Mouse (Mus musculus): ENCODE measurements around the gene Crocc2. TPM values are rescaled to one million over a fixed set of nuclear protein-coding genes. Genes with fewer than 3 reads are reported as not detected.

Gene Crocc2
- total RNA-seq, 1 experiment = 3.1 TPM

DNA sequence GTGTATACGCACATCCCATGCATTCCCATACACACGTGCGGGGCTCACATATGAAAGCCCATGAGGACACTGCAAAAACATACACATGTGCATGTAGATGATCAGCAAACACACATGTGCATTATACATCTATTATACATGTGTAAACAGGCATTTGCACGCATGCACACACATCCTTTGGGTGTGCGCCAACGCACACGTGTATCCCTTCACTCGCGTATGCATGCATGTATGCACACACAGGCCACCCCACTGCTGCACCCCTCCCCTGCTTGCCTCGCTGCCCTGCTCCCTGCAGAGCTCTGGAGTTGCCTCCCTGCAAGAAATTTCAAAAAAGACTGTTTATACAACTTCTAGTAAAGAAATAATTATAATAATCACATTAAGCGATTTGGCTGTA is 42.5 kb downstream of the Crocc2 start:
- H3K36me3 ChIP-seq (ENCODE audit: control insufficient read depth, insufficient read depth, low read length, poor library complexity, severe bottlenecking) = no peaks in the 10 kb centered on the region
- H3K4me1 ChIP-seq (ENCODE audit: control insufficient read depth in 2 of 2, insufficient read depth in 2 of 2, low read length in 2 of 2, poor library complexity in 1 of 2) = peaks cover 4 to 44% of the 10 kb centered on the region in 2 experiments; a peak in 3 of 4 replicates
- H3K27ac ChIP-seq (ENCODE audit: insufficient read depth, low read depth, low read length, poor library complexity, severe bottlenecking) = no peak overlapping the region
- H3K9me3 ChIP-seq (ENCODE audit: control insufficient read depth, insufficient read depth, low read depth, low read length) = no peaks in the 10 kb centered on the region
- H3K4me3 ChIP-seq (ENCODE audit: insufficient read depth in 1 of 2, low read depth in 1 of 2, low read length in 2 of 2, poor library complexity in 1 of 2, severe bottlenecking in 1 of 2) = no peak overlapping the region
- DNase-seq (ENCODE audit: low read depth, low spot score) = no peak
- in situ Hi-C loops (cut with MboI; ENCODE audit: low sequenced_read_pairs in 2 of 2, unreplicated experiment in 2 of 2) = no loop called here
- H3K9ac ChIP-seq (ENCODE audit: insufficient read depth, low read depth, low read length, poor library complexity, severe bottlenecking) = no peak overlapping the region
- TF ChIP-seq HCFC1 (IDR thresholded peaks at IDR 0.05; ENCODE audit: borderline replicate concordance, insufficient read depth, low read length) (no peak), ZC3H11A (IDR thresholded peaks at IDR 0.05; ENCODE audit: borderline replicate concordance, low read depth, low read length) (no peak), ZNF384 (IDR thresholded peaks at IDR 0.05; ENCODE audit: low read depth, low read length) (no peak), CHD2 (IDR thresholded peaks at IDR 0.05; ENCODE audit: low read depth, low read length) (no peak), MAFK (IDR thresholded peaks at IDR 0.05; ENCODE audit: insufficient read depth, low read depth, low read length) (no peak)

DNA sequence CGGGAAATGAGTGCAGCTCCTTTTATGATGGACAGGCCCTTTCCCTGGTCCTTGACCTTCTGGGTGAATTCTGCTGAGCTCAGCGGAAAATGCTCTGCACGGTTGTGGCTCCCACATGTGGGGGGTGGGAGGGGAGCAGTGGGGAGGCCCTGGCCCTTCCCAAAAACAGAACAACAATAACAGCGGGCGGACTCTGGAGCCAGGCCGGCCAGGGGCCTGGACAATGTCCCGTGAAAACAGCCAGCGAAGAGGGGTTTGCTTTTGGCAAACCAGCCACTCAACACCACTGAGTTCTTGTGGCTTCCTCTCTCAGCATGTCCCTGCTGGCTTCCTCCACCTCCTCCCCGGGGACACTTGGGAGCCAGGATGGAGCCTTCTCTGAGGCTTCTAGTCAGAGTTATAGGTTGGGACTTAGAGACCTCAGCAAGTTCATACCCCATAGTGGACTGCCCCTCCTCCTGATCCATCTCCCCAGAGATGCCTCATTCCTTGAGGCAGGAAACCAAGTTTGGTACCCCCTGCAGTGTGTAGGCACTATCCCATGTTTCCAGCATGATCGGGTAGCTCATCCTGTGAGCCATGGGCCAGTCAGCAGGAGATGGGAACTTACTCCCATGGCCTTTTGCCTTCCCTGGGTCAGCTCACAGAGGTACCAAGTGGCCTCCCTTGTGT is 43.2 kb downstream of the Crocc2 start:
- DNase-seq (ENCODE audit: low read depth, low spot score) = no peak
- no peaks in the 10 kb centered on the region for H3K9me3 ChIP-seq (ENCODE audit: control insufficient read depth, insufficient read depth, low read depth, low read length)
- no peak overlapping the region for H3K4me3 ChIP-seq (ENCODE audit: insufficient read depth in 1 of 2, low read depth in 1 of 2, low read length in 2 of 2, poor library complexity in 1 of 2, severe bottlenecking in 1 of 2)
- no peak overlapping the region for H3K27ac ChIP-seq (ENCODE audit: insufficient read depth, low read depth, low read length, poor library complexity, severe bottlenecking)
- in situ Hi-C loops (cut with MboI; ENCODE audit: low sequenced_read_pairs in 2 of 2, unreplicated experiment in 2 of 2) = no loop called here
- peaks cover 4 to 41% of the 10 kb centered on the region in 2 experiments; a peak in 3 of 4 replicates for H3K4me1 ChIP-seq (ENCODE audit: control insufficient read depth in 2 of 2, insufficient read depth in 2 of 2, low read length in 2 of 2, poor library complexity in 1 of 2)
- no peaks in the 10 kb centered on the region for H3K36me3 ChIP-seq (ENCODE audit: control insufficient read depth, insufficient read depth, low read length, poor library complexity, severe bottlenecking)
- TF ChIP-seq HCFC1 (IDR thresholded peaks at IDR 0.05; ENCODE audit: borderline replicate concordance, insufficient read depth, low read length) (no peak), MAFK (IDR thresholded peaks at IDR 0.05; ENCODE audit: insufficient read depth, low read depth, low read length) (peak; percentile 95)
- no peak overlapping the region for H3K9ac ChIP-seq (ENCODE audit: insufficient read depth, low read depth, low read length, poor library complexity, severe bottlenecking)

DNA sequence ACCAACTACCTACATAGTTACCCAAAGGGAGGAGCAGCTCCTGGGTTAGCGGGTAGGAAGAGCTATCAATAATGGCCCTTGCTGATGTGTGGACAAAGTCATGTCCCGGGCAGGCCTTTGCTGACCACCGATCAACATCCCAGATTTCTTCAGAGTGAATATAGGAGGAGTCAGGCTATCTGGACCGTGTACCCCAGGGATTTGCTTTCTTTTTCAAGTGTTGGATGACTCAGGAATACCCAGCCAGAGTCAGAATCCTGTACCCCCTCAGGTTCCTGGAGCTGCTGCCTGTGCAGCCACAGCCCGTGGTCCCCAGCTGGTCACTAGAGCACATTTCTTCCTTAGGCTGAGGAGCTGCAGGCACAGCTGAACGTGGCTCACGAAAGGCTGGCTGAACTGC is 43.9 kb downstream of the Crocc2 start:
- Histone ChIP-seq H3K36me3 (ENCODE audit: control insufficient read depth, insufficient read depth, low read length, poor library complexity, severe bottlenecking) (no peaks in the 10 kb centered on the region), H3K27ac (ENCODE audit: insufficient read depth, low read depth, low read length, poor library complexity, severe bottlenecking) (no peak overlapping the region), H3K9ac (ENCODE audit: insufficient read depth, low read depth, low read length, poor library complexity, severe bottlenecking) (no peak overlapping the region), H3K4me3 (ENCODE audit: insufficient read depth in 1 of 2, low read depth in 1 of 2, low read length in 2 of 2, poor library complexity in 1 of 2, severe bottlenecking in 1 of 2) (no peak overlapping the region), H3K9me3 (ENCODE audit: control insufficient read depth, insufficient read depth, low read depth, low read length) (no peaks in the 10 kb centered on the region), H3K4me1 (ENCODE audit: control insufficient read depth in 2 of 2, insufficient read depth in 2 of 2, low read length in 2 of 2, poor library complexity in 1 of 2) (peaks cover 5 to 48% of the 10 kb centered on the region in 2 experiments)
- TF ChIP-seq ZNF384 (IDR thresholded peaks at IDR 0.05; ENCODE audit: low read depth, low read length) (no peak), HCFC1 (IDR thresholded peaks at IDR 0.05; ENCODE audit: borderline replicate concordance, insufficient read depth, low read length) (no peak), CHD2 (IDR thresholded peaks at IDR 0.05; ENCODE audit: low read depth, low read length) (no peak), MAFK (IDR thresholded peaks at IDR 0.05; ENCODE audit: insufficient read depth, low read depth, low read length) (no peak), ZC3H11A (IDR thresholded peaks at IDR 0.05; ENCODE audit: borderline replicate concordance, low read depth, low read length) (no peak)
- no peak for DNase-seq (ENCODE audit: low read depth, low spot score)
- in situ Hi-C loops (cut with MboI; ENCODE audit: low sequenced_read_pairs in 2 of 2, unreplicated experiment in 2 of 2) = no loop called here

DNA sequence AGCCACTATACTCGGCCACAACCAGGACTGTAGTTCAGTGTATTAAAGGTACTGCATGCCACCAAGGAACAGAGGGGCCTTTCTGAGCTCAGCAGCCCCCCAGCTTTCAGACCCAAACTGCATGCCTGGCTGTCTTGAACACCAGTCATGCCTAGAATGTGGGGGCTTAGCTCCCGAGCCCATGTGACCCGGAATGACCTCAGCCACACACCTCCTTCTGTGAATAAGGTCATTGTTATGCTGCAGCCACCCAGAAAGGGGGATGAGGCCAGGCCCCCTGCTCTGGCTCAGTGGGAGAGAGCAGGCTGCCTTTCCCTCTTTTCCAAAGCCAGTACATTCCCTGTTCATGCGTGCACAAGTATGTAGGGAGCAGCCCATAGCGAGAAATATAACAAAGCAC is 46.1 kb downstream of the Crocc2 start:
- no peaks in the 10 kb centered on the region for H3K36me3 ChIP-seq (ENCODE audit: control insufficient read depth, insufficient read depth, low read length, poor library complexity, severe bottlenecking)
- H3K27ac ChIP-seq (ENCODE audit: insufficient read depth, low read depth, low read length, poor library complexity, severe bottlenecking) = no peak overlapping the region
- DNase-seq (ENCODE audit: low read depth, low spot score) = no peak
- no peaks in the 10 kb centered on the region for H3K9me3 ChIP-seq (ENCODE audit: control insufficient read depth, insufficient read depth, low read depth, low read length)
- in situ Hi-C loops (cut with MboI; ENCODE audit: low sequenced_read_pairs in 2 of 2, unreplicated experiment in 2 of 2) = no loop called here
- H3K4me1 ChIP-seq (ENCODE audit: control insufficient read depth in 2 of 2, insufficient read depth in 2 of 2, low read length in 2 of 2, poor library complexity in 1 of 2) = peaks cover 8 to 51% of the 10 kb centered on the region in 2 experiments
- no peak for TF ChIP-seq MAFK (IDR thresholded peaks at IDR 0.05; ENCODE audit: insufficient read depth, low read depth, low read length)
- no peak for TF ChIP-seq ZC3H11A (IDR thresholded peaks at IDR 0.05; ENCODE audit: borderline replicate concordance, low read depth, low read length)
- no peak for TF ChIP-seq HCFC1 (IDR thresholded peaks at IDR 0.05; ENCODE audit: borderline replicate concordance, insufficient read depth, low read length)
- no peak for TF ChIP-seq CHD2 (IDR thresholded peaks at IDR 0.05; ENCODE audit: low read depth, low read length)
- no peak for TF ChIP-seq ZNF384 (IDR thresholded peaks at IDR 0.05; ENCODE audit: low read depth, low read length)
- no peak overlapping the region for H3K9ac ChIP-seq (ENCODE audit: insufficient read depth, low read depth, low read length, poor library complexity, severe bottlenecking)
- no peak overlapping the region for H3K4me3 ChIP-seq (ENCODE audit: insufficient read depth in 1 of 2, low read depth in 1 of 2, low read length in 2 of 2, poor library complexity in 1 of 2, severe bottlenecking in 1 of 2)
